Mouse (Mus musculus): Measurements from ENCODE around the gene Mettl3.
"Not testable (repeated sequence)": the region's sequence is repeated elsewhere in the genome, so short reads cannot be mapped to it uniquely, and the experiment has no call there.

Mettl3 gene

DNA sequence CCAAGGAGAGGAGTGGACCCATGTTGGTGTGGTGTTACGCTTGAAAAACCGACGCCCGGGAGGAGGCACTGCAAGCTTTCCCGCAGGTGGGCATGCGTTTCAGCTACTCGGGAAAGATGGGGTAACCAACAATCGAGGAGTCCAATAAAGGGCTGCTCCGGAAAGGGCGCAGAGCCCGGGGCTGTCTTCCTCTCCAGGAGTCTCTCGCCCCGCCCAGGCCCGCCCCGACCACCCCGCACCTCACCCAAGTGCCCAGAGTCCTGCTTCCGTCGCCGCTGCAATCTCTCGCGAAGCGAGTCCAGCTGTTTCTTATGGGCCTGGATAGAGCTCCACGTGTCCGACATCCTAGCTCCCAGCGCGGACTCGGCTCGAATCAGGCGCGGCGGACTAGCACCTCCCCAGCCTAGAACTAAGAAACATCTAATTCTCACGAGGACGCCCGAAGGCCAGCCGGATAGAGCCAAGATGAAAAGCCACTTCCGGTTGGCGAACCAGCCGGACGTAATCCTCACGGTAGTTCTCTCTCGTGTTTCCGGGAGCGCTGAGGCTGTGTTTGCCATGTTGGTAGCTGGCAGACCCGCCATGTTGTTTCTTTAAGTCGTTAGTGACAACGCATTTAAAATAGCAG lies at the start of gene Mettl3:
Gene Mettl3 (minus strand): TSS at position 485 of the 628 bp plus-strand sequence.
- peak; percentile 80 for DNase-seq (ENCODE audit: low read depth in 2 of 2, low spot score in 2 of 2)

DNA sequence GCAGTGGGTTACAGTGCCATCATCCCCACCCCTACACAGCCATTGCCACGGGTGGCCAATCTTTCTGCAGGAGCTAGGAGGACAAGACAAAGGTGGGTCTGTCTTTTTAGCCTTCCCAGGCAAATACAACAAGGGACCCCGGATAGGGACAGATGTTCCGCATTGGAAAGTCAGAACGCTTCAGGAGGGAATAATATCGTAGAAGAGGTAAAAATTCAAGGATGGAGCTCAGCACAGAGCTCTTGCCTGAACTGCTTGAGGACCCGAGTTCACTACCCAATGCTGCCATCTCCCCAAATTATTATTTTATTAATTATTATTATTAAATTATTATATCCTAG lies 34.6 kb upstream of the Mettl3 start:
- DNase-seq (ENCODE audit: low read depth in 2 of 2, low spot score in 2 of 2), result no peak

DNA sequence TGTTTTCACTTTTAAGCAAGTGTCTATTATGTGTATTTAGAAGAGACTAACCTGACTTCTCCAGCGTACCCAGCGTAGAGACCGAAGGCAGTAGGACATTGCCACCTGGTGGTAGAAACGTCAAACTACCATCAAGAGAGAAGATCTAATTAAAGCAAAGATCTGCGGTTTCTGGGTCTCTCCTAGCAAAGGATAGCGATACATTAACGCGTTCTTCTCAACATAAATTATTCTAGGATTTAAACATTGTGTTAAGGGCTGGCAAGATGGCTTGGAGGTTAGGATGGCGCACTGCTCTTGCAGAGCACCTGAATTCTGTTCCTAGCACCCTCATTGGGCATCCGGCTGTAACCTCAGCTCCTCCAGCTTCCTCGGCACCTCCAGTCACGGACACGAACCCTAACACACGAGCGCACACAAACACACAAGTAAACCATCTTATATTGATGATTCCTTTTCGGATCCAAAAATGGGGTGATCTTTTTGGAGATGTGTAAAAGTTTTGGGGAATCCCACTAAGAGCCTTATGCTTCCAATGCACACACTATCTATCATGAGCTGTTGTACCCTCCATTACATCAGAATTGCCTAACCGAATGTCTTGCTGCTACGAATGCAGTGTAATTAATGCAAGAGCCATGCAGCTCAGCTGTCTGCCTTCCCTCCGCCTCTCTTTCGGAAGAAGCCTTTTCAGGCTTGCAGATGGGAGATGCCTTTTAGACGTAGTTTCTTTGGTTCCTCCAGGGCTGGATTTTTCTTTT lies 34.0 kb upstream of the Mettl3 start:
- DNase-seq (ENCODE audit: low read depth in 2 of 2, low spot score in 2 of 2), result peak; percentile 51 to 59

DNA sequence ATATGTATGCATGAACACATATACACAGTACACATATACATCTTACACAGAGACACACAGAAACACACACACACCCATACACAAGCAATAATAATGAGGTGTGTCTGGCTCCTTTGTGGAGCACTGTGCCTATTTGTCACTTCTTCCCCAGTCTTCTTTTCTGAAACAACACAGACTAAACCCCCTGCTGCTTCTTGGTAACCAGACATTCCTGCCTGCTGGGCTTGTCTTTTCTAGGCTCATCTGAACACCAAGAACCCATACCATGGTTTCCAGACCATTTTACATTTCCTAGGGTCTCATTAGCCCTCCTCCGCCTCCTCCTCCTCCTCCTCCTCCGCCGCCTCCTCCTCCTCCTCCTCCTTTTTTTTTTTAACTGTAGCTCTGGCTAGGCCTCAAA lies 27.2 kb upstream of the Mettl3 start:
- no peak for DNase-seq (ENCODE audit: low read depth in 2 of 2, low spot score in 2 of 2)

- no peak for DNase-seq (ENCODE audit: low read depth in 2 of 2, low spot score in 2 of 2)
These were observed 26.3 kb upstream of the Mettl3 start for GRCm38 (mm10) chr14:52331069-52331750.

DNA sequence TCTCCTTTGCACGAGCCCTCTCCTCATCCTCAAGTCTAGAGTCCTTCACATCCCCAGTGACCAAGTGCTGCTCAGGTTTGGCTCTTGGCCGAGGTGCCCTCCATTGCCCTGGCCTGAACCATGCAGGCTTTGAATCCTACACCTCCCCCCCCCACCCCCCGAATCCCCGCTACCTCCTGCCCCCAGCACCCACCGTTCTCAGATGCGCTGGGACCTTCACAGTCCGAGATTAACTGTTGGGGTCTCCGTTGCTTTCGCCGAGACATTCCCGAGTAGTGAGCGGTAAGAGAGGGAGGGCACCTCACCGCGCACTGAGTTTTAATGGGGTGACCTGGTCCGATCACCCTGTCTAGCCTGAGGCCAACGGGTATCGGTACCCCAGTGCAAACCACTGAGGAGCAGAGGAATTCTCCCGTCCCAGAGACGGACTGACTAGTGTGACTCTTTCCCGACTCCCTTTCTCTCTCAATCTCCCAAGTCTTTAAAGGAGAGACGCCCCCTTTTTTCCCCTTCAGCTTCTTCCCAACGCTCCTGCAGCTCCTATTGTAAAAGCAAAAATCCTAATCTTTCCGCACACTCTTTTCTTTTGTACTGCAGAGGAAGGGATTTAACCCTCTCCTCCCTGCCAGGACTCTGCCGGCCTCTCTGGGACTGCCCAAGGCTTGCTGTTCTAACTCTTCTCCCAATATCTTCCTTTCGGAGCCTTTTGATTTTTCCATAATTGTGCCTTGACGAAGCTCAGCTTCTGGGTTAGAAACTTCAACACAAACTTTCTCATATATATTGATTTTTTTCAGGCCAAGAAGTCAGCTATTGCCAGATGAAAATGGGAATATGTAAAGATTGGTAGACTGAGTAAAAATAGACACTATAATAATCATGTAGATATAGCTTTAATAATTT lies 23.2 kb upstream of the Mettl3 start, which contains the start of gene Sall2:
Gene Sall2 (minus strand): TSS at position 853 of the 903 bp plus-strand sequence.
- DNase-seq (ENCODE audit: low read depth in 2 of 2, low spot score in 2 of 2), result no peak

DNA sequence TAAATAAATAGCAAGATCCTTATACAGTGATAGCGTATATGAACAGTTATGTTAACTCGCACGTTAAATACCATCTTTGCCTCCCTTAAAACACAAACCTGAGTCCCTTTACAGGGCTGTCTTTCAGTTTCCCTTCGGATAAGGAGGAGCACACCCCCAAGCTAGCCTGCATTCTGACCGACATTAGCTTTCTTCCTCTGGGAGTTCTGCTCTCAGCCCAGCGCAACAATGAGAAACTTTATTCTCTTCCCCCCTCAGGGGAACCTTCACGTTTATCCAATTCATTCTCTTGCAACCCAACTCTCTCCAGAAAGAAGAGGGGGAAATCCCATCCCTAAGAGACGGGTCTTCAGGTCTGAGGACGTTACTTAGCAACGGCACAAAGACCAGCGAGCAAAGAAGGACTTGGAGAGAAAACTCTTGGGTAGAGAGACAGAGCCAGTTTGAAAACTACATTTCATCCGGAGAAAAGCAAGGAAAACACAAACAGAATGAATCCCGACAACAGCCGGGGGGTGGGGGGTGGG lies 22.5 kb upstream of the Mettl3 start:
- DNase-seq (ENCODE audit: low read depth in 2 of 2, low spot score in 2 of 2), result no peak

DNA sequence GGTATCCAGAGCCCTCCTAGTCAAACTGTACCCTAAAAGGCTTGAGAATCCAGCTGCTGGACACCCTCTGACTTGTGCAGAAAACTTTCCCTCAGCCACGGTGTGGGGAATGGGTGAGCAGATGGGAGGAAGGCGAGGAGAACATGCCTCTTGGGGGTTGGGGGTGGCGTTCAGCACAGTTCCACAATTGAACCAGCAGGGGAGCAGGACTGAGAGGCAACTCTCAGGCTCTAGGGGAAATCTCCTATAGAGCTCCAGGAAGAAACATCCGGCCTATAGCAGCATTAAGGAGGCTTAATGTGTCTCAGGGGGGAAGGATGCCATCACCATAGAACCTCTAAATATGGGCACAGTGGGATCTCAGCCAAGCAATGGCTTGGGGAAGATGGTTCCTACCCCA lies 21.0 kb upstream of the Mettl3 start:
- DNase-seq (ENCODE audit: low read depth in 2 of 2, low spot score in 2 of 2), result no peak

DNA sequence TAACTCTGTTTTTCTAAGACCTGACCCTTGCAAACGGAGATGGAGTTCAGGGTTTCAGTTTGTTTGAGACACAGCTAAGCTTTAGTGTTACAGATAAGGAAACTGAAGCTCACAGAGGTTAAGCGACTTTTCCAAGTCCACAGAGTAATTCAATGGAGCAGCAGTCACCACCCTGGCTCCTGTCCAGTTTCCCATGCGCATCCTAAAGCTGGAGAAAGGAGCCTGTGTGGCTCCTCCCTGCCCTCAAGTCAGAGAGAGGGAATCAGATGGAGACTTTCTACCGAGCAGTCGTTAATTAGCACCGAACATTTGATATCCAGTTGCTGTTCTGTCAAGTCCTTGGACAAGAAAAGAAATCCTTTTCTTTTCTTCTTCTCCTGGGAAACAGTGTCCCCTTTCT lies 14.4 kb upstream of the Mettl3 start:
- DNase-seq (ENCODE audit: low read depth in 2 of 2, low spot score in 2 of 2), result no peak

GRCm38 (mm10) chr14:52316441-52317225 lies 11.7 kb upstream of the Mettl3 start:
- DNase-seq (ENCODE audit: low read depth in 2 of 2, low spot score in 2 of 2), result no peak

DNA sequence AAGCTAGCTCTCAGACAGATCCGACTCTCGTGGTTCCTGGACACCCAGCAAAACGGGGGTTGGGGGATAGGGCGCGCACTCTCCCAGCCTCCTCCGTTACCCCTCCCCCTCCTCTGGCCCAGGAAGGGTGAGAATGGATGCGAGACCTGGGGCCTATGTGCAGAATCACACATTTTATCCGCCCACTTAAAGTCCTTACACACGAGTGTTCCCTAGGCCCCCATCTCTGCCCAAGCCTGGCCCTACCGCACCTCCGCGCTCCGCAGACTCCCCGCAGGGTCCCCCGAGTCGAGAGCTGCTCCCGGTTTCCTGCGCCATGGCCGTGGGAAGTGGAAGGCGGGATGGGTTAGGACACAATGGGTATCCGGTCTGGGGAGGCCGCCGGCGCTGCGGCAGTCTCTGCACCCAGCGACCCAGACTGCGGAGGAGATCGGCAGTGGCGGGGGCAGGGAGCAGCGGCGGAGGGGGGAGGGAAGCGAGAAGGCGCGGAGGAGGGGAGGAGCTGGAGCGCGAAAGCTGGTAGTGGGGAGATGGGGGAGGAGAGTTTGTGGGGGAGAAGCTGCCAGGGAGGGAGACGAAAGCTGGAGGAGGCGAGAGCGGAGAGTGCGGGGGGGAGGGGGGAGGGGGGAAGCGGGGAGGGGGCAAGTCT lies 11.0 kb upstream of the Mettl3 start:
- DNase-seq (ENCODE audit: low read depth in 2 of 2, low spot score in 2 of 2), result peak in 1 of 2 experiments; percentile 31

GRCm38 (mm10) chr14:52315283-52315780 lies 10.4 kb upstream of the Mettl3 start:
- DNase-seq (ENCODE audit: low read depth in 2 of 2, low spot score in 2 of 2), result no peak

GRCm38 (mm10) chr14:52314808-52315150 lies 9.9 kb upstream of the Mettl3 start:
- no peak for DNase-seq (ENCODE audit: low read depth in 2 of 2, low spot score in 2 of 2)

GRCm38 (mm10) chr14:52313931-52314807 lies 9.2 kb upstream of the Mettl3 start:
- DNase-seq (ENCODE audit: low read depth in 2 of 2, low spot score in 2 of 2), result no peak

GRCm38 (mm10) chr14:52310906-52311305 lies 6.0 kb upstream of the Mettl3 start:
- no peak for DNase-seq (ENCODE audit: low read depth in 2 of 2, low spot score in 2 of 2)

DNA sequence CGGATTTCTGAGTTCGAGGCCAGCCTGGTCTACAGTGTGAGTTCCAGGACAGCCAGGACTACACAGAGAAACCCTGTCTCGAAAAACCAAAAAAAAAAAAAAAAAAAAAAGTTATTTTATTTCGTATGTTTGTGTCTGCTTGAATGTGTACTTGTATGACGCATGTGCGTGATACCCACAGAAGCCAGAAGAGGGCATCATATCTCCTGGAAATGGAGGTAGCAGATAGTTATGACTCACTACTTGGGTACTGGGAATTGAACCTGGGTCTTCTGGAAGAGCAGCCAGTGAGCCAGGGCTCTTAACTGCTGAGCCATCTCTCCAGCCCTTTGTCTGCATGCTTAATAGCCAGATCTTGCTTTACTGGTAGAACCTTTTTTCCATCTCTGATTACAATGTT lies 5.4 kb upstream of the Mettl3 start:
- DNase-seq (ENCODE audit: low read depth in 2 of 2, low spot score in 2 of 2), result not testable (repeated sequence)

GRCm38 (mm10) chr14:52306100-52306499 lies 1.2 kb upstream of the Mettl3 start:
- no peak for DNase-seq (ENCODE audit: low read depth in 2 of 2, low spot score in 2 of 2)

GRCm38 (mm10) chr14:52303517-52303916 lies 1.4 kb downstream of the Mettl3 start:
- DNase-seq (ENCODE audit: low read depth in 2 of 2, low spot score in 2 of 2), result not testable (repeated sequence)
